Mouse (Mus musculus) right cerebral cortex, adult 18-20 months (tissue): ENCODE measurements around the gene Col23a1.

Source experiments
- DNase-seq: peaks from one replicate; pipeline ENCODE4 v3.0.0; 2022; ENCODE audit warnings: mixed read lengths

Col23a1 gene

DNA sequence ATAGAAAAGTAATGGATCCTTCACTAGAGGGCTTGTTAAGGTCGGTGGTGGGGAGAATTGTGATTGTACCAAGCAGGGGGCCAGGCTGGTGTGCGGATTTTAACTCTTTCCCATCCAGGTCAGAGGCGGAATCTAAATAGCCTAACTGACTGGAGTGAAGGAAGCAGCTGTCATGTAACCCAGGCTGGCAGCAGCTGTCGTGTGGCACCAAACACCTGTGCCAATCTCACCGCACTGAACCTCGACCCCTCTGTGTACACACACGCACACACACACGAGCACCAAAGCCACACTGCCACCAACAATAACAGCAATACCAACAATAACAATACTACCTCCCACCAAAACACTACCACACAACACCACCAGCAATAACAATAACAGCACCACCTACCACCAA is 152.9 kb downstream of the Col23a1 start:
- DNase-seq: no peak

DNA sequence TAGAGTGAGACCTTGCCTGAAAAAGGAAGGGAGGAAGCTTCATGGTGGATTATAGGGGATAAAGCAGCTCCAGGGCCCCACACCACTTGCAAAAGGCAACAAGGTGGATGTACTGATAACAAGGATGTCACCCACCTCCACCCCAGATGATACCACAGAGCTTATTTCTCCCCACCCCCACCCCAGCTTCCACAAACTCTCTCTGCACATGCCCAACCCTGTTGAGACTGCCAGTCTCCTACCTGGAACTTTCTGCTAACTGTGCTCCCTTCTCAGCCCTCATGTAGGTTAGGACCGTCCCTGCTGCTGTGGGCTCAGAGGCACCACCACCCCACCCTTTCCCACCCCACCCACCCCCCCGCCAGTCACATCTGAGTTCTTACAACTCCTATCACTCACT is 154.1 kb downstream of the Col23a1 start:
- no peak for DNase-seq

DNA sequence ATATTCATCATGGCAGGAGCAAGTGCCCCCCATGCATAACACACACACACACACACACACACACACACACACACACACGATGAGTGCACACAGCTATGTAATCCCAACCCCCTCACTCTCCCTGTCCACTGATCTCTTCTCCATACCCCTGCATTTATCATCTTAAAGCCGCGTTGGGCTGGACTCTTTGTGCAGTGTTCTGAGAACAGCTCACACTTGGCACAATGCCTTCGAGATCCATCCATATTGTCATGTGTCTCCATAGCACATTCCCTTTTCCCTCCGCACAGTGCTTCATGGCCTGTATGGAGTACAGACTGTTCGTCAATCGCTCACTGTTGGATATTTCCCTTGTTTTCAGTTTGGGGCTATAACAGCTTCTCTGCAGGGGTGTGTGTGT is 154.9 kb downstream of the Col23a1 start:
- no peak for DNase-seq

DNA sequence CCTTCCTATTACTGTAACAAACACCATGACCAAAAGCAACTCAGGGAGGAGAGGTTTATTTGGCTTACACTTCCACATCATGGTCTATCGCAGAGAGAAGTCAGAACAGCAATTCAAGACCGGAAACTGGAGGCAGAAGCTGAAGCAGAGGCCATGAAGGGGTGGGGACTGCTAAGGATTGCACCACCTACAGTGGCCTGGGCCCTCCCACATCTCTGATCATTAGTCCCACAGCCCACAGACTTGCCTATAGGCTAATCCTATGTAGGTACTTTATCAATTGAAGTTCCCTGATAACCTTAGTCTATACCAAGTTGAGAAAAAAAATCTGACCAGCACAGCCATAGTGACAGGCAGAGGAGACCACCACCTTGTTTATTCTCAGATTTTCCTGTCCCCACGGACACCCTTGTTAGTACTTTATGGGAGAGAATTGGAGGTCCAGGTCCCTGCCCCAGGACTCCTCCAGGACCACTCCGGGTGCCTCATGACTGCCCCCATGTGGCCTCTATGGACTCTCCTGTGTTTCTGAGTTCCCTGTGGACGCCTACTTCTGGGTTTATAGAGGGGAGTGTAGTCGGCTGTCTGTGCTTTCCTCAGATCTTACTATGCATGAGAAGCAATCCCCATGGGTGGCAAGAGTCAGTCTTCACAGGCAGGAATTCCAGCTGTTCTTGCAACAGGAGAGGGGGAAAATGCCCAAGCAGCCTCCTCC is 157.1 kb downstream of the Col23a1 start:
- peak; percentile 20 for DNase-seq

DNA sequence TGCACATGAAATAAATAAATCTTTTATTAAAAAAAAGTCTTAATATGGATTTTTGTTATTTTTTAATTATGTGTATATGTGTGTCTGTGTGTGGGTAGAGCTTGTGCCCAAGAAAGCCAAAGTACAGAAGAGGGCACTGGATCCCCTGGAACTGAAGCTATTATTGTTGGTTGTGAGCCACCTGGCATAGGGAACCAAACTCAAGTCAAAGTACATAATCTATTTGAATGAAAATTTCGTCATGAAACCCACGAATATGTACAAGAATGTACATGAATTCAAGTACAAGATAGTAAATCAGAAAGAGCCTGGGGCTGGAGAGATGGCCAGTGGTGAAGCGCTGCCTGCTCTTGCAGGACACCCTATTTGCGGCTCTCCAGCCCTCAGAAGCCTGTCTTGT is 158.5 kb downstream of the Col23a1 start:
- no peak for DNase-seq

DNA sequence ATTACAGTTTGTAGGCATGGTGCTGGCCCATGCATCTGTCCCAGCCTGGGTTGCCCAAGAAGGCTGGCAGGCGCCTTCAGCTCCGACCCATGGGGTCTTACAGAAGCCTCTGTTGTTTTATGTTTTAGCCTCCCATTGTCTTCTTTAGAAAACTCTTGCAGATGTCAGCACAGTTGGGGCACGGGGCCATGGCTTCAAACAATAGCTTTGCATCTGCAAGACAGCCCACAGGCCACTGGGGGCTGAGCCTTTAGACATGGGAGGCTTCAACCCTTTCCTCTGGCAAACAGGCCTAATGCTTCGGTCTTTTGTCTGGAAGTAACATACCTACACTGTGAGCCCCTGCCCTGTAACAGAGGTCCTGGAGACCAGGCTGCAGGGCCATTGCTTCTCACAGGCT is 159.0 kb downstream of the Col23a1 start:
- DNase-seq: no peak

DNA sequence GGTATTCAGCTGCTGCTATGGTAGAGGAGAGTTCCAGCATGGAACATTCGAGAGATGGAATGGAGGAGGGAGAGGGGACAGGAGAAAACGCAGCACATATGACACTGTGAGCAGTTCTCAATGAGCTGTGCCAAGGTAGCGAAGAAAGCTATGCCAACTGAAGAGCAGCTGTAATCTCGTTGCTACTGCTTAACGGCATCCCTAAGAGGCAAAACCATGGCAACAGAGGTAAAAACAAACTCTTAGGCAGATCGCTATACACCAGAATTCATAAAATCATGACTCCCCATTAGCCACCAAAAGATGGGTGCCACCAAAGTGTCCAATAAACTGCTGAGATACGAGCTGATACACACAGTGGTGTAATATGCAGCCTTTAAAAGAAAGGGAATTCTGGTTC is 160.2 kb downstream of the Col23a1 start:
- DNase-seq: peak; percentile 20

DNA sequence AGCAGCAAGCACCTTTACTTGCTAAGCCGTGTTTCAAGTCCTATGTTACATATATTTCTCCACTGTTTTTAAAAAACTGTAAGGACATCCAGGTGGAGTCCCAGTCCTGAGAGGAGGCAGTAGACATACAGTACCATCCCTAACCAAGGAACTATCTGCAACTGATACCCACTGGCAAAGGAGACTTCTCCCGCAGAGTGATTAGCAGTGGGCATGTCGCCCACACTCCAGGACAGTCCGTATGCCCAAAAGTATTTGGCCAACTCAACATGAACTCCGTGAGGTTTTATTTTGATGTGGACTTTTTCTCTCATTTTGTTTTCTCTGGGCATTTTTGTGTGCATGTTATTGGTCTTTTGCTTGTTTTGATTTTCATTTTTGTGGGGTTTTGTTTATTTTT is 161.6 kb downstream of the Col23a1 start:
- DNase-seq: no peak

DNA sequence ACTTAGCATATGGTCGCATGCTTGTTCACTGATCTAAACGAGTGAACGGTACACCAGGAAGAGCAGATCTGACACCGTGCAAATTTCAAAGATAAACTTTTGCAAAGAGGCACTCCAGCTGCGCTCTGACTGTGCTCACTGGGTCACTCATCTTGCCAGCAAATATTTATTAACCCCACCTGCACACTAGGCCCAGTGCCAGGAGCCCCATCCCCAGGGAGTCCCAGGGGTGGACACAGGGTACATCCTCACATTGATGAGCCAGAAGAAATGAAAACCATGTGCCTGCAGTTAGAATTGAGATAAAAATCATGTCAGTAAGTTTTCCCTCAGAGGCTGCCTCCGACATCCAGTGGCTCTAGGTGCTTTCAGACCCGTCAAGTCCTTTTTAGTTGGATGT is 162.2 kb downstream of the Col23a1 start:
- DNase-seq: no peak

DNA sequence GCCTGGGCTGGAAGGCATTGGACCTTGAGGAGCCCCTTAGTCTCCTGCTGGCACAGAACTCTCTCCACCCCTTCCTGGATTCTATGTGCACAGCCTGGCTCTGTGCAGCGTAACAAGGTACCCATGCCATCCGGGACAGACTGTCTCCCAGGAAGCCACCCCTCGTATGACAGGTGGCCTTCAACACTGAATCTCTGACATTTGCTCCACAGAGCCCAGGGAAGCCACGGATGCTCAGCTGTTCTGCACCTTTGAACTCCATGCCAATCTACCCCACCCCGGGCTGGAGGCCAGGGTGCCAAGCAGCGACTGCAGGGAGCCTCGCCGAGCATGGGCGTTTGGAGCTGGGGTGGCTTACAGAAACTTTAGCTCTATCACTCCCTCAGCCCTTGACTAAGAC is 164.0 kb downstream of the Col23a1 start:
- no peak for DNase-seq

DNA sequence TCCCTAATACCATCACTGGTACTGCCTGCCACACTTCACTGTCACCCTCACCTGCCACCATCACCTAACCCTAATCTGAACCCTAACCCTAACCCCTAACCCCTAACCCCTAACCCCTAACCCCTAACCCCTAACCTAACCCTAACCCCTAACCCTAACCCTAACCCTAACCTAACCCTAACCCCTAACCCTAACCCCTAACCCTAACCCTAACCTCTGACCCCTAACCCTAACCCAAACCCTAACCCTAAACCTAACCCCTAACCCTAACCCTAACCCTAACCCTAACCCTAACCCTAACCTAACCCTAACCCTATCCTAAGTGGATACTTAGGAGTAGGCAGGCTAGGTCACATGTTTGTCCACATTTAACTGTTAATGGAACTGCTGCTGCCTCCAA is 165.8 kb downstream of the Col23a1 start:
- no peak for DNase-seq

DNA sequence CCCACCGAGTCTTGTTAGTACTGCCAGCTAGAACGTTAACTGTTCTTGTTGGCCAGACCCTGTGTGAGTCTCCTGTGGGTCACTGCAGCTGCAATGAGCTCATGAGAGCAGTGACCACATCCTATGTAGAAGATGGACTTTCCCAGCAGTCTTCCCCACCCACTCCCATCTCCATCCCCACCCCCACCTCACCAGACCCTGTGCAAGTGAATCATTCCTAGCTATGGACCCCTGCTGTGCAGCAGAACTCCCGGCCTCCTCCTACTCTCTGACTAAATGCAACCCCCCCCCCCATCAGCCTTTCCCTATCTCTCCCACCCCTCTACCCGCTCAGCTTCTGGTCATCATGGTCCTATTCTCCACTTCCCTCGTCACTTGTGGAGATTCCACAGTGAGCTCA is 167.9 kb downstream of the Col23a1 start:
- no peak for DNase-seq

DNA sequence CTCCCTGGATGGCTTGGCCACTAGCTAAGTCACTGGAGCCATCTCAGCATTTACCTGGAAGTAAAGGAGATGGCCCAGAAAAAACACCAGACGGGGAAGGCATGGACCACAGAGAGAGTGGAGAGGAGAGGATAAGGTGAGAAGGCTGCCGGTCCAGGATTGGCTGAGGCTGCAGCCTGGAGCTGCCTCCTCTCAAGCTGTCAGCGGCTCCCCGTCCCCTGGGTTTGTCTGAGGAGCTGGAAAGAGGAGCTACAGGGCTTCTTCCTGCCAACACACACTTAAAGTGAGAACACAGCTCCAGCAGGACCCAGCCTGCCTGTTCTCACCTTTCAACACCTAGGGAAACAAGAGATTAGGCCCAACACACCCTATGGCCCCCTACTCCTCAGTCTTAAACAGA is 168.9 kb downstream of the Col23a1 start:
- DNase-seq: no peak

DNA sequence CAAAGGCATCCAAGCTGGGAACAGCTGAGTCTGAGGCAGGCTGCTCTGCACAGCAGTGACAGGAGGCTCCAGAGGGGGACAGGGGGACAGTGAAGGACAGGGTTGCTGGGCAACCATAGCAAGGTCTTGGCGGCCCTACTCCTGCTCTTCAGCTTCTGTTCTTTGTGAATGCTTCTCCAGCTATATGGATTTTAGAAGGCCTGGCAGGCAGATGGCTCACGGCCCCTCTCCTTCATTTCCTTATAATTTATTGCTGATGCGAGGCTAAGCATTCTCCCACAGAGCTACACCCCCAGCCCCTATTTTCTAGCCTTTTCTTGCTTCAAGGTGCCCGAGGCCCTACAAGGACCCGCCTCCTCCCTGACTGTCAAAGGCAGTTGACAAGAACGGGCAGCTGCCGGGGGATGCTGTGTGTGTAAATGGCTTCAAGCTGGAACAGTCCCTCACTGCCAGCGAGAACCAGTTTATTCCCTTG is 169.9 kb downstream of the Col23a1 start:
- DNase-seq: no peak

DNA sequence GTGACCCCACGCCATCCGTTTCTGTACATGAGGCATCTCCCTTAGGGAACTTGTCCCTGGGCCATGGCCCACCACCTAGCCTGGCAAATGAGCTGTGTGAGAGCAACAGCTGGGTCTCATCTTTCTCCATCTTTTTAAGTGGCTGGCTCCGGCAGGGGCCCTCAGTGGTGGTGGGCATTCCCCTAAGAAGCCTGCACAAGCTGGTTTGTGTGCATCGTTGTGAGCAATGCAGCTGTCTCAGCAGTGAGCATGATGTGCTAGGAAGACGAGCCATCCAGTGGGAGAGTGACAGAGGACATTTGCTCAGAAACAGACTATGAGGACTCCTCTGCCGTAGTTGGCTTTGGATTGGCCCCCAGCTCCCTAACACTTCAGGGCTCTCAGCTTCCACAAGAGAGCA is 179.0 kb downstream of the Col23a1 start:
- DNase-seq: no peak

DNA sequence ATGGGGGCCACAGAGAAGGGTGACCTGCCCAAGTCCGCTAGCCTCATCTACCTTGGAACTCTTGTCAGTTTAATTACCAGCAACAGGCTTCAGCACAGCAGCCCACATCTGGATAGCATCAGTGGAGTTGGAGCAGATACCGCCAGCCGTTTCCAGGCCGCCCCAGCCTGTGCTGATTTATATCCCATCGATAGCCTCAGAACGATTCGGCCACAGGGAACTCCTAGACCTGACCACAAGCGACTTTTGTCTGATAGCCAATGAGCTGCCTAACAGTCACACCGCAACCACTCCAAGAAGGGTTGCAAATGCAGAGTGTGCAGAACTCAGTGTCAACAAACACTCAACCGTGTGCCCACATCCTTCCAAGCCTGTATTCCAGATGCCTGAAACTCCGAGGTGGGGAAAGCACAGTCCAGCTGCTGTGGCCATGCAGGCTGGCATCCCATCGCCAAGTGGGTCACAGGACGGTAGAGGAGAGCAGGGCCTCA is 179.7 kb downstream of the Col23a1 start:
- DNase-seq: no peak

DNA sequence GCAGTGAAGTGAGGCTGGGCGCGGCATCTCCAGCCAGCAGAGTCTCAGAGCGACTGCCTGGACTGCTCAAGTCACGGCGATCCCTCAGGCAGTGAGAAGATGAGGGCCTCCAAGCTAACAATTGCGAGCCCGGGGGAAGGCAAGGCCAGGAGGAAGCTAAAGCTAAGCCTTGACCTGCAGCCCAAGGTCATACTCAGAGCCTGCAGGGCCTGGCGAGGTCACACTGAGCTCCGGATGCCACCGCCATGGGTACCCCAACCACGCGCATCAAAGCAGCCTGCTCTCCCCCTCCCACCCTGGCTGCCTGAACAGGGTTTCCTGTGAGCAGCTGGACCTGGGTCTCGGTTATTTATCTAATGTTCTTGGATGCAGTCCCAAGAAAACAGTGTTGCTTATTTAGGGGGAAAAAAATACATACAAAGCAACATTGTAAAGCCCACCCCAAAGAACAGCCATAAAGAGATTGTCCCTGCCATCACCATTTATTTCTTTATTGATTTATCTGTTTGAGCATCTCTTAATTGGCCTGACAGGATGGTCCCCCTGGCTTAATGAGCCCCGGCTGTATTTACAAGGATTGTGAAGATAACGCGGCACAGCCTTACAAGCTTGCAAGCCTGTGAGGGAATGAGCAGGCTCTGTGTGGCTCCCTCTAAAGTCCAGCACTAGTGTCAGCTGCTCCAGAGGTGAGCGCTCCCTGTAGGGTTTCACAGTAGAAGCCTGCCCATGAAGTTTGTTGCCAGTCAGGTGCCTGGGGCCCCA is 180.8 kb downstream of the Col23a1 start:
- no peak for DNase-seq

DNA sequence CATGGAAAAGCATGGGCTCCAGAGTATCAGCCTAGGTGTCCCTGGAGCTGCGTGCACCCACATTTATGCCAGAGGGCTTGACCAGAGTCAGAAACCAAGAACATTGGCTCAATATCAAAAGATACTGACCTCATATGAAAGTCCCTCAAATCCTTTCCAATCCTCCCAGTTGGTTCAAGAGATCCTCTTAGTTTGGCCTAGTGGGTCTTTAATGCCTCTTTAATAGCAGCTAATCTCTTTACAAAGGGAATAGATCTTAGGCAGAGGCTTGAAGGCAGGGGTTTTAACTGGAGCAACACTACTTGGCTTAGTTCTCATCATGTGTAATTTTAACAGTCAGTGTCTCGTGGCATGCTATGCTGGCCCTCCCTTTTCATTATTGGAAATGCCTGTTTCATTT is 184.0 kb downstream of the Col23a1 start:
- no peak for DNase-seq

DNA sequence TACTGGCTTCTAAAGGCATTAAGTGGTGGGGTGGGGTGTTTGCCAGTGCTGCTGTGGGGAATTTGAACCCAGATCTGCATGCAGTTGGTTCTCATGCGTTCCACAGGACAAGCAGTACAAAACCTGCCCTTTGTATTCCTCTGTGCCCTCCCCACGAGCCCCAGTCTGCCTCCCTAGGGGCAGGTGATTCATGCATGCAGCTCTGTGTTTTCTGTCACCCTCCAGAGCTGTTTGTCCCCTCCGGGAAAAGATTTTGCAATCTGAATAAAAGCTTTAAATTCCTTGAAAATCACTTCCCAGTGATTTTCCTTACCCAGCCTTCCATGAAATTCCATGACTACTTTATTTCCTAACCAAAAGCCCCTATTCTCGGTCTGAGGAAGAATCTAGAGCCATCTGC is 186.8 kb downstream of the Col23a1 start:
- DNase-seq: no peak

DNA sequence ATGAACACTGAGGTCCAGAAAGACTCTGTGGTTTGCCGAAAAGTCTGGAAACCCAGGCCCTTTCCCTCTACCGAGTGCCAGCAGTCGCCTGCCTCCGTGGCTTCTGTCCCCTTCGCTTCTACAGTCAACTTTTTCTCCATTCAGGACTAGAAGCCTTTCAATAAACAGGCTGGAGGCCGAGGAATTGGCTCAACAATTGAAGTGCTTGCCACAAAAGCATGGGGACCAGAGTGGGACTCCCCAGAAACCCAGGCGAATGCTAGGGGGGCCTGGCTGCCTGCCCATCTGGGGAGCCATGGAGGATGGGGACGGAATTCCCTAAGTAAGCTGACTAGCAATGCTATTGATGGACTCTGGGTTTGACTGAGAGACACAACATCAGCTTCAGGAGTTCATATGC is 187.9 kb downstream of the Col23a1 start:
- no peak for DNase-seq

DNA sequence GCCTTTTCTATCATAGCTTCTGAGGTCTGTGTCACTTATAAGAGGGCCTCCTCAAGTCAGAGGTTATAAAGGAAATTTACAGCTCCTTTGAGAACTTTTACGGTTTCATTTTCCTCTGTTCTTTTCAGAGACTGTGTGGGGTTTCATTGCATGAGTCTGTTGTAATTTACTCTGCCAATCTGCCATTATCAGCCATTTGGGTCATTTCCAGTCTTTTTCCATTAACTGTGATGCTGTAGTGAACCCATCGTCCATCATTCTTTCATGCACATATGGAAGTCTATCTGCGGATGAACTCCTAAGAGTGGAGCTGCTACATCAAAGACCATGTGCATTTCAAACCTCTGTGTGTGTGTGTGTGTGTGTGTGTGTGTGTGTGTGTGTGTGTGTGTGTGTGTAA is 192.5 kb downstream of the Col23a1 start:
- no peak for DNase-seq

DNA sequence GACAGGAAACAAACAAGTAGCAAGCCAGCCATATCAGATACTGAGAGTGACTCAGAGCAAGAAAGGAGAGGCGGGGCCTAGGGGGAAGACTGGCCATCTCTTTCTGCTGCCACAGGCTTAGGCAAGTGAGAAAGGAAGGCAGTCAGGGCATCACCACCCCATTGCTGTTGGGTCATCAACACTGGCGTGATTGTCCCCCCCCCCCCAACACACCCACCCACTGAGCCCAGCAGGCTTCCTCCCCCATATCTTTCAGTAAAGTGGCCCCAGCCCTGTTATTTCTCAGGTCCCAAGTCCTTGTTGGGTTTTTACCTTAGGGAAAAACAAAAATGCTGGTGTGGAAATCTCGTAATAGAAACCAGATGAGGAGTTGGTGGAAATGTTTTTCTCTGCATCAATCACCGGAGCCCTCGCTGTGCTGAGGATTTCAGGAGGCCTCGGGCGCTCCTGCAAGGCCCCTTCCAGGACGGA is 195.4 kb downstream of the Col23a1 start:
- no peak for DNase-seq

DNA sequence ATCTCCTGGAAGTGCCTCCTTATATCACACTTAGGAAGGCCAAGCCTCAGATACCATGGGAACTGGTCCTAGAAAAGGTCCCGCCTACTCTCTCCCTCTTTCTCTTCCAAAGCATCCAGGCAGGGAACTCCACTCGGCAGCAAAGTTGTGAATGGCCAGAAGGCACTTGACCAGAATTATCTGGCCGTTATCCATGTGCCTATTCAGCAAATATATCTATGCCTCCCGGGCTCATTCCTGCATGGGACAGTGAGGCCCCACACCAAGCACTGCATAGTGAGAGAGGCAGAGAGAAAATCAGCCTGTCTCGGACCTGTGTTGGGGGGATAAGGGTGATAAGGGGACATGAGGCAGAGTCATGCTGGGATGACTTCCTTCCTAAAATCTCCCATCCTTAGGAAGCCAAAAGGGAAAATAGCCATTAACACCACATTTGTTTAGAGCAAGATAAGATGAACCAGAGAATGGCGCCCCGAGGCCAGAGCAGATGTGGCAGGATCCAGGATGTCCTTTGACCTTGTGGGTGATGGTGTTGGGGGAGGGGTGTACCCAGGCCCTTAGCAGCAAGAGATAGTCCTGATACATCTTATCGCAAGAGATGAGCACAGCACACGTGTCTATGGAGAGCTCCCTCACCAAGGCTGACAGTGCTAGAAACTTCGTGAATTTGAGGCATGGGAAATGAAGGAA is 196.2 kb downstream of the Col23a1 start:
- no peak for DNase-seq

DNA sequence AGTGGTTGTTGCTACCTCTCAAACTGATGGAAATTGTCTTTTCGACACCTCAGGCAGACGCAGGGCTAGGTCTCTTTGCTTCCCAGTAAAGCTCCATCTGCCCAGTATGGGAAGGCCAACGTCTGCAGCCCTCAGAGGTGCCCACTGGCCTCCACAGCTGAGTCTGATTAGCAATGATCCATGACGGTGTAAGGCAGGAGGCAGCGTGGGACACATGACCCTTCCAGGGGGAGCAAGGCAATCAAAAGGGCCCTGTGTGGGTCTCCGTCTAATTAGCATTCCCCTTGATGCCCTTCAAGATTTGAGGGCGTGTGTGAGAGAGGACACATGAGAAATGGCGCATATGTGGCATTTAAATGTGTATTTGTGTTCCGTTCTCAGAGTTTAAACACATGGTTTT is 199.1 kb downstream of the Col23a1 start:
- DNase-seq: no peak
